Mouse (Mus musculus) forebrain, embryonic 10.5 days (tissue): ENCODE measurements around the gene Slc2a5. TPM values are rescaled to one million over a fixed set of nuclear protein-coding genes. Genes with fewer than 3 reads are reported as not detected.

Experiments
- DNase-seq: peaks from one replicate; pipeline ENCODE4 v3.0.0-alpha.2; 2017; ENCODE audit warnings: low spot score; ENCODE audit errors: extremely low spot score
- H3K27ac ChIP-seq: fragments of 300-500 bp; sonication (generic); 2 replicates; pipeline ENCODE4 v1.5.1; 2016; ENCODE audit warnings: mild to moderate bottlenecking
- H3K27me3 ChIP-seq: fragments of 300-500 bp; sonication (generic); 2 replicates; pipeline ENCODE4 v1.6.1; 2016; ENCODE audit warnings: mild to moderate bottlenecking; ENCODE audit not compliant: poor library complexity, severe bottlenecking
- H3K36me3 ChIP-seq: fragments of 300-500 bp; sonication (generic); replicated peaks from 2 replicates; pipeline ENCODE4 v1.6.1; 2016; ENCODE audit warnings: mild to moderate bottlenecking, moderate library complexity
- H3K4me1 ChIP-seq: fragments of 300-500 bp; sonication (generic); 2 replicates; pipeline ENCODE4 v1.6.1; 2016
- H3K4me3 ChIP-seq: fragments of 300-500 bp; sonication (generic); 2 replicates; pipeline ENCODE4 v1.5.1; 2016; ENCODE audit warnings: mild to moderate bottlenecking, moderate library complexity
- H3K9me3 ChIP-seq: fragments of 300-500 bp; sonication (generic); 2 replicates; pipeline ENCODE4 v1.6.1; 2016; ENCODE audit warnings: mild to moderate bottlenecking, moderate library complexity
- WGBS: fragments of 180-500 bp; shearing (Covaris S2); methylation state at CpG from one replicate; pipeline ENCODE4 v1.1.7; 2016; 5-methylcytosine and 5-hydroxymethylcytosine counted together
- polyA plus RNA-seq: library from polyadenylated mRNA; unstranded; fragments of >200 nt; fragmentation: Nextera tagmentation; extraction: Ambion mirVana; gene quantifications from 2 replicates; pipeline ENCODE4 v1.2.1, GENCODE M21; 2016

Gene Slc2a5
- polyA plus RNA-seq, 1 experiment from 2014 or later = 1.3 TPM

GRCm38 (mm10) chr4:150110373-150110772 is 8.7 kb upstream of the Slc2a5 start:
- no peak overlapping the region for H3K27ac ChIP-seq
- H3K4me1 ChIP-seq = peaks cover 14% of the 10 kb centered on the region
- WGBS = 75% methylated on average over 9 of the region's 9 CpGs
- H3K27me3 ChIP-seq = no peaks in the 10 kb centered on the region
- H3K36me3 ChIP-seq = no peaks in the 10 kb centered on the region
- H3K9me3 ChIP-seq = no peaks in the 10 kb centered on the region
- H3K4me3 ChIP-seq = no peak overlapping the region
- no peak for DNase-seq

GRCm38 (mm10) chr4:150112867-150113266 is 6.2 kb upstream of the Slc2a5 start:
- peak; percentile 61 for DNase-seq
- Histone ChIP-seq H3K36me3 (no peaks in the 10 kb centered on the region), H3K27me3 (no peaks in the 10 kb centered on the region), H3K9me3 (no peaks in the 10 kb centered on the region), H3K4me3 (peak overlapping the region; percentile 33), H3K4me1 (peaks cover 4% of the 10 kb centered on the region), H3K27ac (peak overlapping the region; percentile 53; the same call in 1 of the 2 replicates)
- 10% methylated on average over 15 of the region's 15 CpGs for WGBS

- 93% methylated on average over 26 of the region's 26 CpGs for WGBS
- Histone ChIP-seq H3K9me3 (no peaks in the 10 kb centered on the region), H3K36me3 (no peaks in the 10 kb centered on the region), H3K27me3 (no peaks in the 10 kb centered on the region), H3K4me1 (peaks cover 15% of the 10 kb centered on the region), H3K4me3 (no peak overlapping the region), H3K27ac (no peak overlapping the region)
- DNase-seq = no peak
Observed at GRCm38 (mm10) chr4:150114505-150115061, 4.5 kb upstream of the Slc2a5 start.

GRCm38 (mm10) chr4:150117311-150117710 is 1.8 kb upstream of the Slc2a5 start:
- Histone ChIP-seq H3K27ac (no peak overlapping the region), H3K36me3 (no peaks in the 10 kb centered on the region), H3K9me3 (no peaks in the 10 kb centered on the region), H3K4me1 (peaks cover 24% of the 10 kb centered on the region), H3K27me3 (0 out of 2 replicates have a peak, but pooled peaks cover 6% of the 10 kb centered on the region), H3K4me3 (no peak overlapping the region)
- no peak for DNase-seq
- WGBS = 51% methylated on average over 5 of the region's 5 CpGs

GRCm38 (mm10) chr4:150118163-150118562 is 920 bp upstream of the Slc2a5 start:
- DNase-seq = no peak
- 60% methylated on average over 6 of the region's 6 CpGs for WGBS
- 0 out of 2 replicates have a peak, but pooled peaks cover 6% of the 10 kb centered on the region for H3K27me3 ChIP-seq
- H3K27ac ChIP-seq = no peak overlapping the region
- H3K36me3 ChIP-seq = no peaks in the 10 kb centered on the region
- H3K4me3 ChIP-seq = no peak overlapping the region
- no peaks in the 10 kb centered on the region for H3K9me3 ChIP-seq
- H3K4me1 ChIP-seq = peaks cover 19% of the 10 kb centered on the region

- H3K4me3 ChIP-seq = peak overlapping the region; percentile 38
- no peaks in the 10 kb centered on the region for H3K9me3 ChIP-seq
- DNase-seq = no peak
- H3K27me3 ChIP-seq = 0 out of 2 replicates have a peak, but pooled peaks cover 6% of the 10 kb centered on the region
- WGBS = 73% methylated on average over 14 of the region's 14 CpGs
- no peaks in the 10 kb centered on the region for H3K36me3 ChIP-seq
- peaks cover 19% of the 10 kb centered on the region for H3K4me1 ChIP-seq
- peak overlapping the region; percentile 51 for H3K27ac ChIP-seq
Observed at GRCm38 (mm10) chr4:150119640-150120039, 557 bp downstream of the Slc2a5 start.

- Histone ChIP-seq H3K4me1 (peaks cover 19% of the 10 kb centered on the region), H3K27ac (no peak overlapping the region), H3K27me3 (0 out of 2 replicates have a peak, but pooled peaks cover 6% of the 10 kb centered on the region), H3K4me3 (no peak overlapping the region), H3K9me3 (no peaks in the 10 kb centered on the region), H3K36me3 (no peaks in the 10 kb centered on the region)
- WGBS = 60% methylated on average over 15 of the region's 15 CpGs
- DNase-seq = no peak
Observed at GRCm38 (mm10) chr4:150120173-150120833, 1.2 kb downstream of the Slc2a5 start.

GRCm38 (mm10) chr4:150121430-150121829 is 2.3 kb downstream of the Slc2a5 start:
- WGBS = 84% methylated on average over 8 of the region's 8 CpGs

GRCm38 (mm10) chr4:150122476-150122875 is 3.4 kb downstream of the Slc2a5 start:
- Histone ChIP-seq H3K27ac (no peak overlapping the region), H3K4me1 (peaks cover 19% of the 10 kb centered on the region), H3K36me3 (no peaks in the 10 kb centered on the region), H3K27me3 (0 out of 2 replicates have a peak, but pooled peaks cover 6% of the 10 kb centered on the region), H3K9me3 (no peaks in the 10 kb centered on the region), H3K4me3 (no peak overlapping the region)
- 79% methylated on average over 3 of the region's 3 CpGs for WGBS
- no peak for DNase-seq

More at GRCm38 (mm10) chr4:150121430-150121829, 2.3 kb downstream of the Slc2a5 start:
- no peak overlapping the region for H3K27ac ChIP-seq
- DNase-seq = no peak
- H3K36me3 ChIP-seq = no peaks in the 10 kb centered on the region
- H3K4me3 ChIP-seq = no peak overlapping the region
- 0 out of 2 replicates have a peak, but pooled peaks cover 6% of the 10 kb centered on the region for H3K27me3 ChIP-seq
- peaks cover 19% of the 10 kb centered on the region for H3K4me1 ChIP-seq
- H3K9me3 ChIP-seq = no peaks in the 10 kb centered on the region

GRCm38 (mm10) chr4:150126373-150126772 is 7.3 kb downstream of the Slc2a5 start:
- Histone ChIP-seq H3K4me1 (peaks cover 21% of the 10 kb centered on the region), H3K36me3 (no peaks in the 10 kb centered on the region), H3K9me3 (no peaks in the 10 kb centered on the region), H3K4me3 (no peak overlapping the region), H3K27ac (no peak overlapping the region), H3K27me3 (no peaks in the 10 kb centered on the region)
- DNase-seq = no peak
- 91% methylated on average over 5 of the region's 5 CpGs for WGBS

GRCm38 (mm10) chr4:150127894-150128293 is 8.8 kb downstream of the Slc2a5 start:
- H3K4me3 ChIP-seq = no peak overlapping the region
- H3K4me1 ChIP-seq = peaks cover 28% of the 10 kb centered on the region
- no peak overlapping the region for H3K27ac ChIP-seq
- H3K9me3 ChIP-seq = no peaks in the 10 kb centered on the region
- no peak for DNase-seq
- WGBS = 94% methylated on average over 7 of the region's 7 CpGs
- H3K27me3 ChIP-seq = peaks cover 7% of the 10 kb centered on the region
- no peaks in the 10 kb centered on the region for H3K36me3 ChIP-seq

GRCm38 (mm10) chr4:150128571-150128970 is 9.5 kb downstream of the Slc2a5 start:
- no peaks in the 10 kb centered on the region for H3K36me3 ChIP-seq
- H3K4me1 ChIP-seq = peaks cover 34% of the 10 kb centered on the region
- no peaks in the 10 kb centered on the region for H3K9me3 ChIP-seq
- peaks cover 10% of the 10 kb centered on the region for H3K27me3 ChIP-seq
- no peak overlapping the region for H3K27ac ChIP-seq
- no peak overlapping the region for H3K4me3 ChIP-seq
- DNase-seq = no peak
- 66% methylated on average over 8 of the region's 8 CpGs for WGBS

GRCm38 (mm10) chr4:150130661-150131060 is 11.6 kb downstream of the Slc2a5 start:
- no peaks in the 10 kb centered on the region for H3K9me3 ChIP-seq
- H3K36me3 ChIP-seq = no peaks in the 10 kb centered on the region
- no peak overlapping the region for H3K4me3 ChIP-seq
- DNase-seq = no peak
- no peak overlapping the region for H3K27ac ChIP-seq
- 42% methylated on average over 2 of the region's 2 CpGs for WGBS
- peaks cover 14% of the 10 kb centered on the region for H3K27me3 ChIP-seq
- H3K4me1 ChIP-seq = peaks cover 40% of the 10 kb centered on the region
